Mouse (Mus musculus): Measurements from ENCODE around the gene Egflam.

DNA sequence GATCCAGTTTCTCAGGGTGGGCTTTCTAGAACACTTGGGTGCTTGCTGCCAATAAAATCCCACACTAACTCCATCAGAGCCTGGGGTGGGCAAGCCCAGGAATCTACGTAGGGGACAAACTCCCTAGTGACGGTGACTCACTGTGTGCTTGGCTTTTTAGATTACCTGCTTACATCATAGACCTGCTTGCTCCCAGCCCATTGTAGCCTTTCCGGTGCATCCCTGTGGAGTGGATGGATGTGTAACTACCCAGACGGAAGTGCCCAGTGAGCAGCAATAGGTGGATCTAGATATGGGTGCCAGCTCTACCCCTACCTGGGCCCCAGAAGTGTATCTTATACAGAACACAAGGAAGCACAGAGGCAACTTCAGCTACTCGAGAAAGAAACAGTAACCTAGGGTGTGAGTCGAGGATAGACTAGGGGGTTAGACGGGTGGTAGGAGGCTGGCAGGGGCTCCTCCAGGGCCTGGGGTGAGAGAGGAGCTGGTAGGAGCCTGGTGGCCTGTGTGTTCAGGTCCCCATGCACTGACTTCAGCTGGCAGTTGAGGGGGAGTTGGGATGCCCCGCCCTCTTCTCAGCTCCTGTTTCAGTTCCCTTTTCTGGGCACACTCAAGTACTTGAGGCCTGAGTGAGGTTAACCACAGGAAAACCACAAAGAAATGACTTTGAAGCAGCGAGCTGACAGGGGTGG lies 181.5 kb downstream of the Egflam start:
- TF ChIP-seq CTCF (IDR thresholded peaks at IDR 0.05; ENCODE audit: insufficient read depth, low read length), result no peak
- TF ChIP-seq POLR2A (IDR thresholded peaks at IDR 0.05; ENCODE audit: borderline replicate concordance, extremely low read depth, low read depth, low read length), result no peak
